Mouse (Mus musculus) midbrain, embryonic 12.5 days (tissue): ENCODE results near the gene Caskin1. TPM values are rescaled to one million over a fixed set of nuclear protein-coding genes. Genes with fewer than 3 reads are reported as not detected.

Experiments
- ATAC-seq: fragments of 200-750 bp; cut with Nextera tagmentation; 2 replicates; pipeline ENCODE4 v1.8.0; 2017; ENCODE audit warnings: low read depth, moderate TSS enrichment, moderate library complexity; ENCODE audit not compliant: low FRiP score
- H3K27ac ChIP-seq: fragments of 300-500 bp; sonication (generic); replicated peaks from 2 replicates; pipeline ENCODE4 v1.5.1; 2016; ENCODE audit warnings: mild to moderate bottlenecking
- H3K27me3 ChIP-seq: fragments of 300-500 bp; sonication (generic); 2 replicates; pipeline ENCODE4 v1.6.1; 2016; ENCODE audit warnings: mild to moderate bottlenecking
- H3K36me3 ChIP-seq: fragments of 300-500 bp; sonication (generic); 2 replicates; pipeline ENCODE4 v1.6.1; 2016
- H3K4me1 ChIP-seq: fragments of 300-500 bp; sonication (generic); 2 replicates; pipeline ENCODE4 v1.6.1; 2016
- H3K4me2 ChIP-seq: fragments of 300-500 bp; sonication (generic); replicated peaks from 2 replicates; pipeline ENCODE4 v1.6.1; 2016; ENCODE audit warnings: mild to moderate bottlenecking, moderate library complexity
- H3K4me3 ChIP-seq: fragments of 300-500 bp; sonication (generic); 2 replicates; pipeline ENCODE4 v1.5.1; 2016; ENCODE audit warnings: mild to moderate bottlenecking
- H3K9ac ChIP-seq: fragments of 300-500 bp; sonication (generic); replicated peaks from 2 replicates; pipeline ENCODE4 v1.6.1; 2016; ENCODE audit warnings: mild to moderate bottlenecking, moderate library complexity
- H3K9me3 ChIP-seq: fragments of 300-500 bp; sonication (generic); 2 replicates; pipeline ENCODE4 v1.6.1; 2016; ENCODE audit warnings: mild to moderate bottlenecking
- WGBS: fragments of 180-500 bp; shearing (Covaris S2); methylation state at CpG from one replicate; pipeline ENCODE4 v1.1.7; 2016; 5-methylcytosine and 5-hydroxymethylcytosine counted together
- polyA plus RNA-seq: library from polyadenylated mRNA; unstranded; fragments of >200 nt; fragmentation: Nextera tagmentation; extraction: Ambion mirVana; gene quantifications from 2 replicates; pipeline ENCODE4 v1.2.1, GENCODE M21; 2016

The Caskin1 gene
- polyA plus RNA-seq, 1 experiment from 2014 or later: 20.2 TPM

- peak overlapping the region; percentile 23; the same call in 1 of the 2 replicates for H3K4me2 ChIP-seq
- H3K36me3 ChIP-seq: peaks cover 96% of the 10 kb centered on the region
- H3K4me3 ChIP-seq: no peak overlapping the region
Observed at GRCm38 (mm10) chr17:24506332-24507070, 18.1 kb downstream of the Caskin1 start.

GRCm38 (mm10) chr17:24507129-24507664, 18.8 kb downstream of the Caskin1 start:
- 52% methylated on average over 19 of the region's 19 CpGs for whole genome bisulfite sequencing
- Histone ChIP-seq H3K9ac (no peak overlapping the region), H3K36me3 (peaks cover 96% of the 10 kb centered on the region), H3K4me1 (peaks cover 8% of the 10 kb centered on the region), H3K4me2 (no peak overlapping the region), H3K4me3 (no peak overlapping the region), H3K27me3 (peaks cover 5% of the 10 kb centered on the region; the same call in 1 of the 2 replicates), H3K9me3 (no peaks in the 10 kb centered on the region), H3K27ac (no peak overlapping the region)
- ATAC-seq: 0 out of 2 replicates have a peak, but pooled peaks have one; percentile 61

More at GRCm38 (mm10) chr17:24506332-24507070, 18.1 kb downstream of the Caskin1 start:
- ATAC-seq: 0 out of 2 replicates have a peak, but pooled peaks have one; percentile 34
- Histone ChIP-seq H3K9ac (no peak overlapping the region; the same call in 1 of the 2 replicates), H3K4me1 (peaks cover 8% of the 10 kb centered on the region), H3K9me3 (no peaks in the 10 kb centered on the region), H3K27me3 (peaks cover 5% of the 10 kb centered on the region; the same call in 1 of the 2 replicates), H3K27ac (0 out of 2 replicates have a peak overlapping the region, but pooled peaks have one; percentile 22)
- WGBS: 29% methylated on average over 31 of the region's 36 CpGs

- Histone ChIP-seq H3K4me2 (no peak overlapping the region), H3K27me3 (peaks cover 5% of the 10 kb centered on the region; the same call in 1 of the 2 replicates), H3K4me3 (no peak overlapping the region), H3K4me1 (peaks cover 8% of the 10 kb centered on the region), H3K9ac (0 out of 2 replicates have a peak overlapping the region, but pooled peaks have one; percentile 15), H3K9me3 (no peaks in the 10 kb centered on the region), H3K36me3 (peaks cover 95% of the 10 kb centered on the region), H3K27ac (no peak overlapping the region)
- 81% methylated on average over 12 of the region's 12 CpGs for WGBS
- ATAC-seq: no peak
Observed at GRCm38 (mm10) chr17:24507806-24508460, 19.5 kb downstream of the Caskin1 start.

GRCm38 (mm10) chr17:24513609-24514008, 25.2 kb downstream of the Caskin1 start:
- H3K27ac ChIP-seq: no peak overlapping the region
- no peaks in the 10 kb centered on the region for H3K4me1 ChIP-seq
- H3K36me3 ChIP-seq: peaks cover 95% of the 10 kb centered on the region
- 57% methylated on average over 5 of the region's 5 CpGs for WGBS
- H3K4me2 ChIP-seq: no peak overlapping the region
- no peak overlapping the region for H3K9ac ChIP-seq
- H3K4me3 ChIP-seq: no peak overlapping the region
- H3K27me3 ChIP-seq: no peaks in the 10 kb centered on the region
- no peaks in the 10 kb centered on the region for H3K9me3 ChIP-seq
- 0 out of 2 replicates have a peak, but pooled peaks have one; percentile 47 for ATAC-seq

GRCm38 (mm10) chr17:24514270-24515257, 26.2 kb downstream of the Caskin1 start:
- H3K27ac ChIP-seq: no peak overlapping the region
- no peaks in the 10 kb centered on the region for H3K27me3 ChIP-seq
- no peak overlapping the region for H3K4me2 ChIP-seq
- 89% methylated on average over 24 of the region's 24 CpGs for WGBS
- no peak for ATAC-seq
- no peaks in the 10 kb centered on the region for H3K9me3 ChIP-seq
- H3K4me1 ChIP-seq: no peaks in the 10 kb centered on the region
- H3K4me3 ChIP-seq: no peak overlapping the region
- peaks cover 90% of the 10 kb centered on the region for H3K36me3 ChIP-seq
- H3K9ac ChIP-seq: no peak overlapping the region

GRCm38 (mm10) chr17:24520450-24520849, 32.0 kb downstream of the Caskin1 start:
- H3K4me3 ChIP-seq: no peak overlapping the region
- ATAC-seq: no peak
- H3K4me2 ChIP-seq: no peak overlapping the region
- 0 out of 2 replicates have a peak, but pooled peaks cover 3% of the 10 kb centered on the region for H3K4me1 ChIP-seq
- 89% methylated on average over 4 of the region's 4 CpGs for WGBS
- no peaks in the 10 kb centered on the region for H3K9me3 ChIP-seq
- H3K27me3 ChIP-seq: no peaks in the 10 kb centered on the region
- no peak overlapping the region for H3K9ac ChIP-seq
- peaks cover 47% of the 10 kb centered on the region for H3K36me3 ChIP-seq
- no peak overlapping the region for H3K27ac ChIP-seq

- Histone ChIP-seq H3K9me3 (no peaks in the 10 kb centered on the region), H3K4me3 (no peak overlapping the region), H3K4me1 (peaks cover 29% of the 10 kb centered on the region), H3K27ac (no peak overlapping the region), H3K4me2 (no peak overlapping the region), H3K9ac (no peak overlapping the region; the same call in 1 of the 2 replicates), H3K27me3 (no peaks in the 10 kb centered on the region), H3K36me3 (peaks cover 14% of the 10 kb centered on the region; the same call in 1 of the 2 replicates)
- 92% methylated on average over 2 of the region's 2 CpGs for WGBS
- no peak for ATAC-seq
Observed at GRCm38 (mm10) chr17:24524734-24525133, 36.3 kb downstream of the Caskin1 start.

GRCm38 (mm10) chr17:24527315-24527714, 38.9 kb downstream of the Caskin1 start:
- peaks cover 11% of the 10 kb centered on the region for H3K36me3 ChIP-seq
- peaks cover 51% of the 10 kb centered on the region for H3K4me1 ChIP-seq
- ATAC-seq: no peak
- peak overlapping the region; percentile 72 for H3K4me2 ChIP-seq
- H3K4me3 ChIP-seq: peak overlapping the region; percentile 88
- WGBS: under 1% methylated on average over 19 of the region's 19 CpGs
- H3K27ac ChIP-seq: peak overlapping the region; percentile 74
- peak overlapping the region; percentile 88 for H3K9ac ChIP-seq
- H3K9me3 ChIP-seq: no peaks in the 10 kb centered on the region
- H3K27me3 ChIP-seq: no peaks in the 10 kb centered on the region

GRCm38 (mm10) chr17:24527723-24528559, 39.5 kb downstream of the Caskin1 start, which contains the start of gene Traf7:
Gene Traf7 (minus strand): TSS chr17:24527938.
- peaks cover 56% of the 10 kb centered on the region for H3K4me1 ChIP-seq
- H3K4me3 ChIP-seq: peak within 1 kb of the TSS; percentile 88
- H3K36me3 ChIP-seq: peaks cover 11% of the 10 kb centered on the region
- H3K27ac ChIP-seq: peak within 1 kb of the TSS; percentile 83
- no peaks in the 10 kb centered on the region for H3K27me3 ChIP-seq
- H3K9ac ChIP-seq: peak within 1 kb of the TSS; percentile 88
- ATAC-seq: peak; percentile 98
- no peaks in the 10 kb centered on the region for H3K9me3 ChIP-seq
- H3K4me2 ChIP-seq: peak within 1 kb of the TSS; percentile 80
- under 1% methylated on average over 40 of the region's 40 CpGs for WGBS

- WGBS: 1% methylated on average over 8 of the region's 8 CpGs
- H3K9ac ChIP-seq: peak overlapping the region; percentile 73
- ATAC-seq: no peak
- peaks cover 62% of the 10 kb centered on the region for H3K4me1 ChIP-seq
- H3K4me2 ChIP-seq: peak overlapping the region; percentile 80
- peak overlapping the region; percentile 88 for H3K4me3 ChIP-seq
- no peaks in the 10 kb centered on the region for H3K27me3 ChIP-seq
- peaks cover 11% of the 10 kb centered on the region for H3K36me3 ChIP-seq
- peak overlapping the region; percentile 83 for H3K27ac ChIP-seq
- H3K9me3 ChIP-seq: no peaks in the 10 kb centered on the region
Observed at GRCm38 (mm10) chr17:24528560-24528918, 40.1 kb downstream of the Caskin1 start.
